Mouse (Mus musculus): ENCODE data around the gene Dock10. TPM values are rescaled to one million over a fixed set of nuclear protein-coding genes. Genes with fewer than 3 reads are reported as not detected.

Dock10 gene
- polyA plus RNA-seq, 1 experiment = 8.5 TPM

DNA sequence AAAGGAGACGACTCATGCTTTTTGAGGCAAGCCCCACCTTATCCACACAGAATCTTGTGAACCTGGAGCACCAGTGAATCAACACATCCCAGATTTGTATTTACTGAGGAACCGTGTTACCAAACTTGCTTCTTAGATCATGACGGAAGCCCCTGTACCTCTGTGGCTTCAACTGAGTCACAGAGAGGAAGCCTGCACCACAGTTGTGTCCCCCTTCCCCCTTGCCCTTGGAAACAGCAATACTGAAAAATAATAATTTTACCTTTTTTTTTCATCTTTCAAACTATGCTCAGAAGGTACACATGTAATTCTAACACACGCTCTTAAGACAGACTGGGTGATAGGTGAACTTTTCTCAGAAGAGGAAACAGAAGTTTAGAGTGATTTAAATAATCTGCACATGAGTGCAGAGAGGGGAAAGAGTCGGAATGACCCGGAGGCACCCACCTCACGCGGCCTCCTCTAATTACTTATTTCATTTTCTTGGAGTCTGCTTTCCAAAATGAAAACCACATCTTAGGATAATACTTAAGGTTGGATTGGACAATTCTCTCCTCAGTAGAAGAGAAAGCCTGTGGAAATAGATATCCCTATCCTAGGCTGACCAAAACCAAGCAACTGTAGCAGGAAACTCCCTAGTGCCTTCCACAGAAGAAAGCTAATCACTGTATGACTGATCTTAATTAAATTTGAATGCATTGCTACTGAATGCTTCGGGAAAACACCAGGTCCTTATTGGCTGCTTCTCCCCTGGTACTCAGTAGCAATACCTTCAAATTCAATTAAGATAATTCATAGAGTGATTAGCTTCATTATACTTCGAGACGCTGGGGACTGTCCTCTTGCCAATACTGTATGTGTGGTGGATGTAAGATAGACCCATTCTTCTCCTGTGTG lies 96.6 kb downstream of the Dock10 start:
- no peak for TF ChIP-seq CTCF (IDR thresholded peaks at IDR 0.05; ENCODE audit: borderline replicate concordance, insufficient read depth, low read length)
- TF ChIP-seq POLR2A (IDR thresholded peaks at IDR 0.05; ENCODE audit: low read depth, low read length) = no peak
- no peak overlapping the region for H3K27ac ChIP-seq (ENCODE audit: insufficient read depth, low read length)
- H3K4me3 ChIP-seq (ENCODE audit: insufficient read depth, low read length) = no peak overlapping the region
- H3K4me1 ChIP-seq (ENCODE audit: control insufficient read depth, insufficient read depth, low read length) = no peaks in the 10 kb centered on the region

DNA sequence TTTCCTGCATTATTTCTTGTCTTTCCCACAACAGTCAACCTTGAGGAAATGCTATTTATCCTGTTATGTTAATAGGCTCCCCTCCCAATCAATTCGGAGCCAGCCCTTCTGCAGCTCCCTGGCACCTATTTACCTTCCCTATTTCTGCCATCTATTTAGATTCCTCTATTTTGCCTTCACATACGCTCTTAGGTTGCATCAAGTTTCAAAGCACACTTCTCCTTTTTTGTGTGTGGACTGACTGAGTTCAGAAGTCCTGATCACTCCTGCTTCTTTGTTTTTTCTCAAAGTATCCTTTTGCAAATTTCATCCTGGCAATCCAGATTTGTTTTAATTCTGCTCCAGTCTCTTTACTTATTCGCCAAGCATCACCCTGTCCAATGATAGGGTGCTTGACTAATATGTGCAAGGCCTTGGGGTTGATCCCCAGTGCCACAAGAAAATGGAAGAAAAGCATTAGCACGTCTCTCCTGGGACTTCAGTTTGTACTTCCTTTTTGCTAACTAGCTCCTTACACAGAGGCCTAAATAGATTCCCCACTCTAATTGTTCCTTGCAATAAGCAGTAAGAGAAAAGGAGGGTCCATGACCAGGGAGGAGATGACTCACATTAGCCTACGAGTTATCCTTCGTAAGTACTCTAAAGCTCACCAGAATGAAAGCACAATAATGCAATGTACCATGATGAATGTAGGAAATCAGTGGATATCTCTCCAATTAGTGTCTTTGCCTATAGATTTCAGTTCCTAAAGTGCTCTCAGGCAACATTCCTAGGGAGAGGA lies 98.7 kb downstream of the Dock10 start:
- TF ChIP-seq CTCF (IDR thresholded peaks at IDR 0.05; ENCODE audit: borderline replicate concordance, insufficient read depth, low read length) (no peak), POLR2A (IDR thresholded peaks at IDR 0.05; ENCODE audit: low read depth, low read length) (no peak)
- H3K4me1 ChIP-seq (ENCODE audit: control insufficient read depth, insufficient read depth, low read length) = no peaks in the 10 kb centered on the region
- no peak overlapping the region for H3K27ac ChIP-seq (ENCODE audit: insufficient read depth, low read length)
- H3K4me3 ChIP-seq (ENCODE audit: insufficient read depth, low read length) = no peak overlapping the region

DNA sequence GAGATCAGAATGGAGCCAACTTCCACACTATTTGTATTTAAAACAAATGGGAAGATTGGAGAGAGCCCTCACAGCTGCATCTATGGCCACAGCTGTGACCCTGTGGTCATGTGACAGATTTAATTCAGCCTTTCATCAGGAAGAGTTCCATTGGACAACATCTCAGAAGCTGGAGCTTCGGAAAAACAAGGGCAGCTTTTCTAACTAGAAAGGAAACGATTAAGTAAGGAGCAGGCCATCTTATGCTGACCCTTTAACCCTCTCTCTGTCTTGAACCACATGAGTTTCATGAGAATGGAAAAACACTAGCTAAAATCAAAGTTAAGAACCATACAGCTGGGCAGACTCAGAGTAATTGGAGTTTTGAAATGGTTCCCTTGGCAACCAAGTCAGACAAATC lies 101.9 kb downstream of the Dock10 start:
- TF ChIP-seq CTCF (IDR thresholded peaks at IDR 0.05; ENCODE audit: borderline replicate concordance, insufficient read depth, low read length) (no peak), POLR2A (IDR thresholded peaks at IDR 0.05; ENCODE audit: low read depth, low read length) (no peak)
- no peak overlapping the region for H3K27ac ChIP-seq (ENCODE audit: insufficient read depth, low read length)

DNA sequence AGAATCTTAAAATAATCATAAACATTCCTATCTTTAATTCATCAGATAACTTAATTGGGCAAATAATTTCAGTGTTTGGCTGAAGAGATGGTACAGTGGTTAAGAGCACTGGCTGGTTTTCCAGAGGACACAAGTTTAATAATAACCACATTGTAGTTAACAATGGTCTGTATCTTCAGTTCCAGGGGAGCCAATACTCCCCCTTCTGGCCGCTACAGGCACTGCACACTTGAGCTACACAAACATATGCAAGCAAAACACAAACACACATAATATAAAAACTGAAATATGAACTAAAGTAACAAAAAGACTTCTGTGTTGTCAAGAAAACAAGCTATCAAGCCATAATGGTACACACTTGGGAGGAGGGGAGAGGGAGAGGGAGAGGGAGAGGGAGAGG lies 102.5 kb downstream of the Dock10 start:
- no peak for TF ChIP-seq POLR2A (IDR thresholded peaks at IDR 0.05; ENCODE audit: low read depth, low read length)
- TF ChIP-seq CTCF (IDR thresholded peaks at IDR 0.05; ENCODE audit: borderline replicate concordance, insufficient read depth, low read length) = no peak
- Histone ChIP-seq H3K4me1 (ENCODE audit: control insufficient read depth, insufficient read depth, low read length) (no peaks in the 10 kb centered on the region), H3K4me3 (ENCODE audit: insufficient read depth, low read length) (no peak overlapping the region), H3K27ac (ENCODE audit: insufficient read depth, low read length) (no peak overlapping the region)

More for the DNA sequence above, 101.9 kb downstream of the Dock10 start:
- H3K4me1 ChIP-seq (ENCODE audit: control insufficient read depth, insufficient read depth, low read length) = no peaks in the 10 kb centered on the region
- H3K4me3 ChIP-seq (ENCODE audit: insufficient read depth, low read length) = no peak overlapping the region

DNA sequence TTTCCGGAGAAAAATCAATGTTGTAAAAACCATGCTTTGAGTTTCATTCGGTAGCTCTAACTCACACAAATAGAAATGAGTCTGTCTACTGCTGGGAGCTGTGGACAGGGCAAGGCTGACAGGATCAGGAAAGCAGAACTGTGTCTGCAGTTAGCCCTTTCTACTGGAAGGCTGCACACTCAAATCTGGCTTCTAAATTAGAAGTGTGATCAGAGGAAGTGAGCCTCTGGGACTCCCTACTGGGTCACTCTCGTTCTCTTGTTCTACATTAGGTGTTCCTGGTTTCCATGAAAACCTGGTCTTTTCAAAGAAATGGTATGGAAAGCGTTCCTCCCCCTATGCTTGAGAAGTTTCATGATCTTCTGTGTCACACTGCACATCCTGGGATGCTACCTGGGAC lies 103.1 kb downstream of the Dock10 start:
- H3K4me3 ChIP-seq (ENCODE audit: insufficient read depth, low read length) = no peak overlapping the region
- H3K4me1 ChIP-seq (ENCODE audit: control insufficient read depth, insufficient read depth, low read length) = no peaks in the 10 kb centered on the region
- no peak for TF ChIP-seq POLR2A (IDR thresholded peaks at IDR 0.05; ENCODE audit: low read depth, low read length)
- no peak overlapping the region for H3K27ac ChIP-seq (ENCODE audit: insufficient read depth, low read length)

DNA sequence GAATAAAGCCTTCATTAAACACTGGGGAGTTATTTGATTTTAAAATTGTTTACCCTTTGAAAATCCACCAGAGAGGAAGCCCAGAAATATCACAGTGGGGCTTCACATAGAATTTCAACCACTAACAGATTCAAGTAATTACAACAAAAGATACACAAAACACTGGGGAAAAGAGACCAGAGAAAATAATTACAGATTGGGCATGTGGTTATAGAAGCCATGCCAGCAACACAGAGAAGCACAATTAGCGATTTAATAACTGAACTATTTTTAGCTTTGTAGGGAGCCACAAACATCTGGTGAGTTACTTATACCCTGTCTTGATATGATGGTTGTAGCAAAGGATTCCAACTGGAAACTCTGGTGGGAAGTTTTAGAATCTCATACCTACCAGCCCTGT lies 104.2 kb downstream of the Dock10 start:
- Histone ChIP-seq H3K4me1 (ENCODE audit: control insufficient read depth, insufficient read depth, low read length) (no peaks in the 10 kb centered on the region), H3K27ac (ENCODE audit: insufficient read depth, low read length) (no peak overlapping the region), H3K4me3 (ENCODE audit: insufficient read depth, low read length) (no peak overlapping the region)
- TF ChIP-seq CTCF (IDR thresholded peaks at IDR 0.05; ENCODE audit: borderline replicate concordance, insufficient read depth, low read length) (no peak), POLR2A (IDR thresholded peaks at IDR 0.05; ENCODE audit: low read depth, low read length) (no peak)

DNA sequence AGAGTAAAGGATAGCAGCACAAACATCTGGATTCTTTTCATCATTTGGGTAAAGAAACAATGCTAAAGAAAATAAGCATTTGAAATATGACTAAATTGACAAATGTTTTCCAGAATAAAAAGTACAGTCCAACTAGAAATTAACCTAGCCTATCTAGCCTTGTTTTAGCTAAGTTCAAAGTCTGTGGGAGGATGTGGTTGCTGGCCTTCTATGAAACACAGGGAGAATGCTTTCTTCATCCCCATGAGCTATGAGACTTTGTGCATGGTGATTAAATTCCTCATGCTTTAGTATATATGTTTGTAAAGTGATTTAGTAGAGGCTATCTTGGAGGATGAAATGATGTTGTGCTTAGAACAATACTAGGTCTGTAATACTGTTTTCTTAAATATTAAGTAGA lies 105.5 kb downstream of the Dock10 start:
- no peak overlapping the region for H3K4me3 ChIP-seq (ENCODE audit: insufficient read depth, low read length)
- TF ChIP-seq CTCF (IDR thresholded peaks at IDR 0.05; ENCODE audit: borderline replicate concordance, insufficient read depth, low read length) (no peak), POLR2A (IDR thresholded peaks at IDR 0.05; ENCODE audit: low read depth, low read length) (no peak)
- H3K4me1 ChIP-seq (ENCODE audit: control insufficient read depth, insufficient read depth, low read length) = no peaks in the 10 kb centered on the region
- H3K27ac ChIP-seq (ENCODE audit: insufficient read depth, low read length) = no peak overlapping the region

DNA sequence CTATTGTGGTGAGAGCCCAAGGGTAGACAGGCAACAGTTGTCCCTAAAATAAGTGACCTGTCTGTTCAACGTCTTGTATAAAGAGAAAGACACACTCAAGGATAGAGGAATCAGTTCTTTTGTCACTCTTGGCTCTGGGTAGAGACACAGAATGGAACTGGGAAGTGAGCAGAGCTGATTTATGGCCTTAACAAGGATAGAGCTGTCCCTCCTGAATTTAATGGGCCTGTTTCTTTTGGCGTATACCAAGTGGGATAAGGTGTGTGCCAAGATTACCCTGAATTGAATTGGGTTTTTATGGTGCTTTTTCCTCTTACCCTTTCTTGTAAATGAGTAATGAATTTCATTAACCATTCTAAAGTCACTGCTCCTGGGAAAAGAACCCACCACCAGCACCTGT lies 106.2 kb downstream of the Dock10 start:
- H3K4me3 ChIP-seq (ENCODE audit: insufficient read depth, low read length) = no peak overlapping the region
- H3K4me1 ChIP-seq (ENCODE audit: control insufficient read depth, insufficient read depth, low read length) = no peaks in the 10 kb centered on the region
- no peak overlapping the region for H3K27ac ChIP-seq (ENCODE audit: insufficient read depth, low read length)
- no peak for TF ChIP-seq CTCF (IDR thresholded peaks at IDR 0.05; ENCODE audit: borderline replicate concordance, insufficient read depth, low read length)

DNA sequence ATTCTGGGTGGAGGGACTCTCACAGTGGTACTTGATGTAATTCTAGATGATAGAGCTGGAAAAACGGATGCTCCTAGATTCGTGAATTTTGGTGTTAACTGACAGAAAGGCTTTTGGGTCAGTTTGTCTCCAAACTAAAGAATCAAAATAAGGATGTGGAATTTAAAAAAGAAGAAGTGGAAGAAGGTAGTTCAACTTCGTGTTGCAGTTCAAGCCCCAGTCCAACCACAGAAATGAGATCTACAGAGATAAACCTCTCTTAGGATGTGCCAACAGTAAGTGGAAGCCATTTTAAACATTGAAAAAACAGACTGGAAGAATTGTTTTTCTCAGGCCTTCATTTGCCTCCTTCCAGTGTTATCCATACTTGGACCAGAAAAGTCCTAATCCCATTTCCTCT lies 111.7 kb downstream of the Dock10 start:
- H3K27ac ChIP-seq (ENCODE audit: insufficient read depth, low read length) = no peak overlapping the region
- TF ChIP-seq CTCF (IDR thresholded peaks at IDR 0.05; ENCODE audit: borderline replicate concordance, insufficient read depth, low read length) (no peak), POLR2A (IDR thresholded peaks at IDR 0.05; ENCODE audit: low read depth, low read length) (no peak)
- H3K4me3 ChIP-seq (ENCODE audit: insufficient read depth, low read length) = no peak overlapping the region
- peaks cover 3% of the 10 kb centered on the region for H3K4me1 ChIP-seq (ENCODE audit: control insufficient read depth, insufficient read depth, low read length)

DNA sequence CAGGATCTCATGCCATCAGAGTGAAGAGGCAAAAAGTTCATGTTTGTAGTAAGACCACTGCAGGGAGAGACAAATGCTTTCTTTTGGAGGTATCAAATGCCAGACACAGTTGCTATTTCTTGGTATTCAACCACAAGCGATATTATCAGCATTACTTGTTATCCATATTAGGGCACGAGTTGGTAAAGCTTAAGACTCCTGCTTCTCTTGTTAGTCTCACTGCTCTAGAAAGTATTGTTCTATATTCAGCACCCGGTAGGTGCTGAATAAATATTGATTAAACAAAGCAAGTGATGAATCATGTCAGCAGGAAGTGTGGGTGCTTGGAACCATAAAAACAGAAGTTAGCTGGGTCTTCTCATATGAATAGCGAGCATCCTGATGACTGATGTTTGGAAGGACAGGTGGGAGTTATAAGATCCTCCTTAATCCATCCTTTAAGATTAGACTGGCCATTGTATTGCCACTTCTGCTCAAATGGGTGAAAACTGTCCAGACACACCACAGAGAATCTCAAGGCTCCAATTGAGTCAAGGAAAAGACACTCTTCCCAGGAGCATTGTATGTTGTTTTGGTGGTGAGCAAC lies 114.4 kb downstream of the Dock10 start:
- peaks cover 3% of the 10 kb centered on the region for H3K4me1 ChIP-seq (ENCODE audit: control insufficient read depth, insufficient read depth, low read length)
- H3K4me3 ChIP-seq (ENCODE audit: insufficient read depth, low read length) = no peak overlapping the region
- no peak for TF ChIP-seq POLR2A (IDR thresholded peaks at IDR 0.05; ENCODE audit: low read depth, low read length)
- H3K27ac ChIP-seq (ENCODE audit: insufficient read depth, low read length) = no peak overlapping the region

All from embryonic fibroblast, embryonic 13.5 days (primary cell).